Mouse (Mus musculus): Measurements from ENCODE around the gene Pcbp3. TPM values are rescaled to one million over a fixed set of nuclear protein-coding genes. Genes with fewer than 3 reads are reported as not detected.
A peak's percentile ranks its signal among the peaks of the same experiment; 100 is the strongest.

Pcbp3 gene
- polyA plus RNA-seq, 1 experiment from 2014 or later = 72.2 TPM

DNA sequence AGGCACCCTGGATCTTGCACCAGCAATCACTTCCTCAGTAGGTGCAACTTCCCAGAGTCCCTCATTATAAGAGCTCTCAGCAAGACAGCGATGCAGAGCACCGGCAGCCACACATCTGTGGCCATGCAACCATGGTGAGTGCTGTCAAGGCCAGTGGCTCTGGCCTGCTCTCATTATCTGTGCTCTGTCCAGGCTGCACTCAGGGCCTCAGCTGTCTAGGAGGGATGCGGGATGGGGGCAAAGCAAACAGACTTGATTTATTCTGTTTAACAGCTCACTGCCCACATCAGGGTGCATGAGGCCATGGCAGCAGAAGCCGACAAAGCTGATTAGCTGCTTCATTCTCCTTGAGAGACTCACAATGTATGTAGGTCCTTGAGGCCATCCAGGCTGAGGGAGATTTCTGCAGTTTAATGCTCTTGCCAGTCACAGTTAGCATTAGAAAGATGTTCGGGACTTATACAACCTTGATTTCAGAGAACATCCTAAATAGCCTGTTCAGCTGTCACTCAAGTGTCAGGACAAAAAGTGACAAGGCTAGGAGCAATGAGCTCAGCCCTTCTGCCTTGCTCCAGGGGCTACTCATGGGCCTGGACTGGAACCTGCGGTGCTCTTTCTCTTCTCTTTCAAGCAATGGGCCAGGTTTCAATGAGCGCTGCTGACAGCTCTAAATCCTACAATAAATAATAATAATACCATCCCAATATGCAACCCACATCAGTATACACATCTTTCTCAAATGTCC, 151.6 kb downstream of the Pcbp3 start:
- 32% methylated on average over 7 of the region's 7 CpGs for WGBS
- Histone ChIP-seq H3K9ac (0 out of 2 replicates have a peak overlapping the region, but pooled peaks have one; percentile 20), H3K4me3 (no peak overlapping the region), H3K4me2 (no peak overlapping the region), H3K27ac (peak overlapping the region; percentile 66), H3K9me3 (no peaks in the 10 kb centered on the region), H3K27me3 (no peaks in the 10 kb centered on the region), H3K4me1 (replicated peaks) (peaks cover 21% of the 10 kb centered on the region), H3K36me3 (no peaks in the 10 kb centered on the region)
- peak; percentile 71 for ATAC-seq (ENCODE audit: low FRiP score)

DNA sequence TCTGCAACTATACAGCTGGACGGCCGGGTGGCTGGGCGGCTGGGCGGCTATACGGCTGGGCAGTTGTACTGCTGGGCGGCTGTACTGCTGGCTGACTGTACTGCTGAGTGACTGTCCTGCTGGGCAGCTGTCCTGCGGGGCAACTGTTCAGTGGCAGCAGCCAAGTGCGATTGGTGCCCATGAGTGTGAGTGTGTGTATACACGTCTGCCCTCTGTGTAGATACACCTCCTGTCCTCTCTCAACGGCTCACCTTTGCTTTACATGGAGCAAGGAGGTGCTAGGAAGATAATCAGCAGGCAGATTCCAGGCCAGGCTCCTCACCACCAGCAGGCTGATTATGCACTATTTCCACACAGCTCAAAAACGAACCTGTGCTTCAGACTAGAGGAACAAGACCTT, 152.2 kb downstream of the Pcbp3 start:
- no peaks in the 10 kb centered on the region for H3K36me3 ChIP-seq
- H3K9me3 ChIP-seq = no peaks in the 10 kb centered on the region
- 0 out of 2 replicates have a peak overlapping the region, but pooled peaks have one; percentile 9 for H3K9ac ChIP-seq
- H3K27me3 ChIP-seq = no peaks in the 10 kb centered on the region
- 77% methylated on average over 11 of the region's 11 CpGs for WGBS
- H3K4me3 ChIP-seq = no peak overlapping the region
- no peak for ATAC-seq (ENCODE audit: low FRiP score)
- no peak overlapping the region for H3K4me2 ChIP-seq
- peaks cover 21% of the 10 kb centered on the region for H3K4me1 ChIP-seq (replicated peaks)
- peak overlapping the region; percentile 66 for H3K27ac ChIP-seq

DNA sequence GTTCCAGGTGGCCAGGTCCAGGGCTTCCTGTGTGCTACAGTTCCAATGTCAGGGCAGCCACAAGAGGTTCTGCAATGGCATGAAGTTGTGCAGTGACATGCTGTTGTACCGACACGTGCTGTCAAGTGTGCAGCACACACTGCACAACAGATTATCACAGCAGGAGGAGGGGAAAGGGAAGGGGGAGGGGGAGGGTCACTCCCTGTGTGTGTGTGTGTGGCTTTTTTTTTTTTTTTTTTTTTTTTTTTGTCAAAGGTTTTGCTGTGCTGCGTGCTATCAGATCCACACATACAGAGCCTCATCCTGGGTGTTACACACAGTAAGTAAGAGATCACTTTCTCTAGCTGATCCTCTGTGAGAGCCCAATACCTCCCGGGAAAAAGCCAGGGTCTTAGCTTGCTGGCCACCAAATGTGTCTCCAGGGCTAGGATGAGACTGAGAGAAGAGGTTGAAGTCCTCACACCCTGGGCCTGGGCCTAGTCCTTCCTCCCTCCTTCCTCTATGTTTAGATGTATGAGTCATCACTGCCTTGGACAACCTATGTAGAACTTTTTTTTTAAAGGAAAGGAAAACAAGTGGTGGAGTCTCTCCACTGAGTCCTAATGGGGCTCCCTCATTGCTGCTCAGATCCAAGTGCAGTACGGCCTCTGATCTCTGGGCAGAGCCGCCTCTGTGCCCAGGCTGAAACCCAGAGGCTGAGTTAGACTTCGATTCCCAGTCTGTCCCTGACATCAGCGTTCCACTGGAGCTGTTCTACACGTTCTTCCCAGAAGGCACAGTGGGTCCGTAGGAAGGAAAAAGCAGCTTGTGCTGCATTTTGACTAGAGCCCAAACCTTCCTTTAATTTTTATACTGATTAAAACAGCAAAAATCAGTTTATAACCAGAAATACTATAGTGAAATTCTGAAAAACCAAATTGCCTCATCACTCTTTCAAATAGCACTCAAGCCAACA, 153.0 kb downstream of the Pcbp3 start:
- Histone ChIP-seq H3K4me3 (no peak overlapping the region), H3K27ac (no peak overlapping the region; the same call in 1 of the 2 replicates), H3K4me1 (replicated peaks) (peaks cover 21% of the 10 kb centered on the region), H3K9ac (no peak overlapping the region), H3K36me3 (no peaks in the 10 kb centered on the region), H3K4me2 (no peak overlapping the region), H3K27me3 (no peaks in the 10 kb centered on the region), H3K9me3 (no peaks in the 10 kb centered on the region)
- ATAC-seq (ENCODE audit: low FRiP score) = no peak; the same call in 1 of the 2 replicates
- WGBS = 77% methylated on average over 10 of the region's 10 CpGs

DNA sequence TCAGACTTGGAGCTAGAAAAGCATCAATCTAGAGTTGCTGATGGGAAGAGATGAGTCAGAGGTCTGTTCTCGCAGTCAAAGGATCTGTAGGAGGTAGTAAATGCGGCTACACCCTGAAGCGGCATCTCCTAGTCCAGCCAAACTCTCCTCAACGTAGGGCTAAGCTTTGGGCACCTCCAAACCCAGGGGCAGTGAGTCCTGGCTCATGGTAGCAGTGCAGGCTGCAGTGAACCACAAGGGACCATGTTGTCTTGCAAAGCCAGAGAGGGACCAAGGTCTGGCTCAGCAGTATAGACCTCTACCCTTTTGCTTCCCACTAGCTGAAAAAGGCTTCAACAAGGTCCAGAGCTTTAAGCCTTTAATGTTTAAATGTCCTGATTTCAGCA, 159.2 kb downstream of the Pcbp3 start:
- 87% methylated on average over 4 of the region's 4 CpGs for WGBS
- no peak overlapping the region for H3K4me3 ChIP-seq
- peaks cover 18% of the 10 kb centered on the region for H3K4me1 ChIP-seq (replicated peaks)
- no peak overlapping the region; the same call in 1 of the 2 replicates for H3K9ac ChIP-seq
- H3K27me3 ChIP-seq = no peaks in the 10 kb centered on the region
- H3K4me2 ChIP-seq = no peak overlapping the region
- no peaks in the 10 kb centered on the region for H3K9me3 ChIP-seq
- no peak for ATAC-seq (ENCODE audit: low FRiP score)
- peaks cover 12% of the 10 kb centered on the region; the same call in 1 of the 2 replicates for H3K36me3 ChIP-seq
- H3K27ac ChIP-seq = 0 out of 2 replicates have a peak overlapping the region, but pooled peaks have one; percentile 8

DNA sequence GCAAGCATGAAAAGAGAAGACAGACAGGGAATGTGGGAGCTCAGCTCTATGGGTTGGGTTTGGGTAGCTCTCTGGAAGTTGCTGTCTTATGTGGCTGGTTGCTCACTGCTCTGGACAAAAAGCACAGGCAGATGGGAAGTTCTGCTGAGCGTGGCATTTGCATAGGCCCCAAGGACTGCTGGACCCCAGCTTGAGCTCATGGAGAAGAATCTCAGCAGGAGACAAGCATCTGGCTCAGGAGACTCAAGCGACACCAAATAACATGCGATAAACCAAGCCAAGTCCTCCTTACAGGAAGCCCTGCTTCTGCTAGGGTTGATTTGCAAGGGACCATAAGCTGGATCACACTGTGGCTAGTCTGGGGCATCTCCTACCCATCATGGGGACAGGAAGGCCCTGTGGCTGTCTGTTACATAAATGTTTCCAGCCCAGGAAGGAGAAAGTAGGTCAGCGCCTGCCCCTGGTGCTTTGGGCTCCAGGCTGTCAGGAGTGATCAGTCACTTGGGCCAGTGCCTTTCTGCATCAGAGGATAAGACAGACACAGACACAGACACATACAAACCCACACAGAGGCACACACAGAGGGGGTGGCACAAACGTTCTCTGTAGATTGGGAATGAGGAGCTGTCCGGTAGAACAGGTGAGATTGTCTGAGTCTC, 159.7 kb downstream of the Pcbp3 start:
- no peak overlapping the region for H3K4me3 ChIP-seq
- WGBS = 74% methylated on average over 6 of the region's 6 CpGs
- no peaks in the 10 kb centered on the region for H3K27me3 ChIP-seq
- no peak for ATAC-seq (ENCODE audit: low FRiP score)
- peaks cover 16% of the 10 kb centered on the region; the same call in 1 of the 2 replicates for H3K36me3 ChIP-seq
- peaks cover 18% of the 10 kb centered on the region for H3K4me1 ChIP-seq (replicated peaks)
- no peaks in the 10 kb centered on the region for H3K9me3 ChIP-seq
- no peak overlapping the region; the same call in 1 of the 2 replicates for H3K9ac ChIP-seq
- 0 out of 2 replicates have a peak overlapping the region, but pooled peaks have one; percentile 8 for H3K27ac ChIP-seq
- H3K4me2 ChIP-seq = no peak overlapping the region

DNA sequence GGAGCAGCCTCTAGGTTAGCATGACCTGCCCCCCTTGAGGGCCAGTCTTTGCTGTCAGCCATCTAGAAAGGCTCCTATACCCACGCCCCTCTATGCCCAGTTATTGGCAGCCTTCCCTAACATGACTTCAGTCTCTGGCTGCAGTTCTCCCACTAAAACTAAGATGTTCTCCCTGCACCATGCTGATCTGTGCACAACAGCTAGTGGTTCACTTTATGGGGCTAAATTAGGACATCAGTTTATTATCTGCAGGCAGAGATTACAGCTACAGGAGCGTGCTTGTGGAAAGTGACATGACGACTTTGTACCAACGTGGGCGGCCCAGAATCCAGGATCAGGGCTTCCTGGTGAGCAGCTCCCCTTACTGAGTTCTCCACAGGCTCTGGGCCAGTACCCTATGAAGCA, 160.4 kb downstream of the Pcbp3 start:
- Histone ChIP-seq H3K4me1 (replicated peaks) (peaks cover 18% of the 10 kb centered on the region), H3K27me3 (no peaks in the 10 kb centered on the region), H3K4me2 (no peak overlapping the region), H3K4me3 (no peak overlapping the region), H3K27ac (no peak overlapping the region), H3K36me3 (peaks cover 20% of the 10 kb centered on the region; the same call in 1 of the 2 replicates), H3K9ac (no peak overlapping the region), H3K9me3 (no peaks in the 10 kb centered on the region)
- WGBS = 79% methylated on average over 5 of the region's 5 CpGs
- ATAC-seq (ENCODE audit: low FRiP score) = no peak

DNA sequence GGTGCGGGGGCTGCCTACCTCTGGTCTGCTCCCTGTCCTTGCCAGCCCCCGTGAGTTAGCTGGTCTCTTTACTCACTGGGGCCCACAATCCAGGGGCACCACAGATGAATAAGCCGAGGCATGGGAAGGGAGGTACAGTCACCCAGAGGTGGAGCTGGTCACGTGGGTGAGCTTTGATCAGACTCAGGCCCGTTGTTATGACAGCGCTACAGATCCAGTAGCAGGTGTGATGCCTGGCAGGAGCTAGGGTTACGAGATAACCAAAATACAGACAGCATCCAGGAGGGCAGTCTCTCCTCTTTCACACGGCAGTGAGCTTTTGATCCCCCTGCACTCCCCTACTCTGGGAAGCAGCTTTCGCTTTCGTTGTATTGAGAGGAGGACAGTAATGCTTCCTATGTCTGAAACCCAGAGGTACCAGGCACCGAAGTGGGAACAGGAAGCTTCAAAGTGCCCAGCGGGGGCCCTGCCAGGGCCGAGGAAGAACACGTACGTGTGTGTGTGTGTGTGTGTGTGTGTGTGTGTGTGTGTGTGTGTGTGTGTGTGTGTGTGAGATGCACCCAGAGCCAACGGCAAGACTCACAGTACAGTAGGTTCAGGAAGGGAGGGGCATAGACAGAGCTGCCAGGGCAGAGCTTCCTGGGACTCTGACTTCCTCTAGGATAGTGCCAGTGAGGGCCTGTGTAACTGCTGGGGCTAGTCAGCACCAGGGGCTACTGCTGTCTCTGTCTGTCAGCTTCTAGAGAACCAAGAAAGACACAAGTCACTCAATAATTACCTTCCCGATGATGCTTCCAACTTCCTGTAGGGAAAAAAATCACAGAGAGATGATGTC, 162.7 kb downstream of the Pcbp3 start:
- WGBS = 91% methylated on average over 17 of the region's 17 CpGs
- no peak for ATAC-seq (ENCODE audit: low FRiP score)
- Histone ChIP-seq H3K9ac (no peak overlapping the region), H3K27me3 (no peaks in the 10 kb centered on the region), H3K27ac (no peak overlapping the region), H3K4me1 (replicated peaks) (peaks cover 18% of the 10 kb centered on the region), H3K4me2 (no peak overlapping the region), H3K36me3 (peaks cover 20% of the 10 kb centered on the region; the same call in 1 of the 2 replicates), H3K9me3 (no peaks in the 10 kb centered on the region), H3K4me3 (no peak overlapping the region)

DNA sequence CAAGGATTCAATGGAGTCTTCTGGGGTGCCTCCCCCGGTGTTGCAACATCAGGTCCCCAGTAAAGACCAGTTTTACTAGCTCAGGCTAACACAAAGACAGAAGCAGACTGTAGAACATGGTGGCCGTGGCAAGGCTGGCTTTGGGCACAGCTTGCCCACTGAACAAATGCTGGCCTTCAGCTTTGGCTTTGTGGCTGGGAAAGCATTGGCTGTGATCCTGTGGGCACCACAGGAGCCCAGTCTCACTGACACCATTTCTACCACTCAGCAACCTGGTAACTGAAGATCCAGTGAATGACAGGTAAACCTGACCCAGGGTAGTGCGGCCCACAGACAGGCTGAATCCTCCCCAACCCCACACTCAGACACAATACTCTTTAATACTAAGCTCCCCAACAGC, 167.6 kb downstream of the Pcbp3 start:
- no peak overlapping the region for H3K4me3 ChIP-seq
- no peaks in the 10 kb centered on the region for H3K9me3 ChIP-seq
- no peak for ATAC-seq (ENCODE audit: low FRiP score)
- peaks cover 6% of the 10 kb centered on the region; the same call in 1 of the 2 replicates for H3K4me1 ChIP-seq (replicated peaks)
- peaks cover 22% of the 10 kb centered on the region for H3K36me3 ChIP-seq
- H3K27ac ChIP-seq = no peak overlapping the region
- no peak overlapping the region for H3K9ac ChIP-seq
- H3K4me2 ChIP-seq = no peak overlapping the region
- WGBS = 92% methylated on average over 3 of the region's 3 CpGs
- H3K27me3 ChIP-seq = no peaks in the 10 kb centered on the region

DNA sequence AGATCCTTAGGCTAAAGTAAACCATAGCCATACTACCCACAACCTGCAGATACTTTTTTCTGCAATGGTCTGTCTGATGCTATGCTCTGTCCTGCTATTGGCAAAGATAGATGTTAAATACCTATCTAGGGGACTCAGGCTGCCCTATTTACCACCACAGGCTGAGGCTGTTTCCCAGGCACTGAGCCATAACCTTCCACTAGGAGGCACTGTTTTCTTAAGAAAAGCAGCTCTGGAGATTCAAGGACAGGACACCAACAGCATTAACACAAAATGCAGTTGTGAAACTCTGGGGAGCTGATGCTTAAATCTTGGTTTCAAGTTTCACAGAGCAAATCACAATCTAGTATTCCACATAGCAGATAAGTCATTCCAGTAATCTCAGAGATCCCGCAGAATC, 170.2 kb downstream of the Pcbp3 start:
- Histone ChIP-seq H3K27me3 (no peaks in the 10 kb centered on the region), H3K4me2 (no peak overlapping the region), H3K9ac (no peak overlapping the region), H3K4me3 (no peak overlapping the region), H3K9me3 (no peaks in the 10 kb centered on the region), H3K4me1 (replicated peaks) (peaks cover 6% of the 10 kb centered on the region; the same call in 1 of the 2 replicates), H3K27ac (no peak overlapping the region), H3K36me3 (peaks cover 22% of the 10 kb centered on the region)
- 92% methylated on average over 1 of the region's 1 CpGs for WGBS
- no peak for ATAC-seq (ENCODE audit: low FRiP score)

DNA sequence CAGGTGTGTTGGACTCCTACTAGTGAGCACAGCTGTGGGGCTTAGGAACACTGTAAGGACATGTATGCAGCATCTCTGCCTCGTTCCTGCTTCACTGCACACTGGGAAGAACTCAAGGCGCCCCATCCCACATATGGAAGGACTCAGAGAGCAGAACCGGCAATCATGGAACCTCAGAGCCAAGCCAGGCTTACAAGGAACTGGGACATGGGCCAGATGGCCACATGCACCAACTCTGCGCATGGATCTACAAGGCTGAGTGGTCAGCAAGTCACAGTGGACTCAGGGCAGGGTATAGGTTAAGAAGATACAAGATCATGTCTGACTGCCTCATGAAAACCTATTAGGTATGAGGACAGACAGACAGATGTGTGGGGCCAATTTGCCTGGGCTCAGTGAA, 171.8 kb downstream of the Pcbp3 start:
- H3K4me3 ChIP-seq = no peak overlapping the region
- no peak for ATAC-seq (ENCODE audit: low FRiP score)
- H3K4me1 ChIP-seq (replicated peaks) = peaks cover 6% of the 10 kb centered on the region; the same call in 1 of the 2 replicates
- H3K27ac ChIP-seq = no peak overlapping the region
- no peaks in the 10 kb centered on the region for H3K27me3 ChIP-seq
- H3K4me2 ChIP-seq = no peak overlapping the region
- WGBS = 92% methylated on average over 4 of the region's 4 CpGs
- H3K9ac ChIP-seq = no peak overlapping the region
- no peaks in the 10 kb centered on the region for H3K9me3 ChIP-seq
- H3K36me3 ChIP-seq = peaks cover 23% of the 10 kb centered on the region

DNA sequence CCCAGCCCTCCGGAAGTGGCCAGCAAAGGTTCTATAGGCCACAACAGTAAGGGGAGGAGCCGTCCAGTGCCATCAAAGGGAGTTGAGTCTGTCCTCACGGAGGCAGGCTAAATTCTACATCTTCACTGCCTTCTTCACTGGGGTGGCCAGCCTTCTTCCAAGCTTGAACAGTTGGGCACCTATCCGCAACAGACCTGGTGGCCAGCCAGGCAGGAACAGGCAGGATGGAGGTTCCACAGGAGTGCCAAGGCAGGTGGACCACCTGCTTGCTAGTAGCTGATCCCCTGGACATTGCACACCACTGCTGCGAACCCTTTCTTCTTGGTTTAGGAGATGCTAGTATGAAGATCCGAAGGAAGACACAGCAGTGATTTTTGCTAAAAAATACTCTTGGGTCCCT, 176.4 kb downstream of the Pcbp3 start:
- no peak overlapping the region for H3K9ac ChIP-seq
- no peak overlapping the region for H3K4me2 ChIP-seq

More for the DNA sequence above, 176.4 kb downstream of the Pcbp3 start:
- no peak for ATAC-seq (ENCODE audit: low FRiP score)
- no peak overlapping the region for H3K4me3 ChIP-seq
- peaks cover 5% of the 10 kb centered on the region; the same call in 1 of the 2 replicates for H3K4me1 ChIP-seq (replicated peaks)
- 86% methylated on average over 6 of the region's 6 CpGs for WGBS
- H3K9me3 ChIP-seq = no peaks in the 10 kb centered on the region
- peaks cover 25% of the 10 kb centered on the region for H3K36me3 ChIP-seq
- no peaks in the 10 kb centered on the region for H3K27me3 ChIP-seq
- no peak overlapping the region for H3K27ac ChIP-seq

Data from hindbrain, embryonic 13.5 days (tissue).